Mouse (Mus musculus): ENCODE results near the gene Hcfc1r1. TPM values are rescaled to one million over a fixed set of nuclear protein-coding genes. Genes with fewer than 3 reads are reported as not detected.

The Hcfc1r1 gene
- total RNA-seq (2023), result 38.2 to 46.6 TPM (median 40.7 TPM) in 4 replicates

DNA sequence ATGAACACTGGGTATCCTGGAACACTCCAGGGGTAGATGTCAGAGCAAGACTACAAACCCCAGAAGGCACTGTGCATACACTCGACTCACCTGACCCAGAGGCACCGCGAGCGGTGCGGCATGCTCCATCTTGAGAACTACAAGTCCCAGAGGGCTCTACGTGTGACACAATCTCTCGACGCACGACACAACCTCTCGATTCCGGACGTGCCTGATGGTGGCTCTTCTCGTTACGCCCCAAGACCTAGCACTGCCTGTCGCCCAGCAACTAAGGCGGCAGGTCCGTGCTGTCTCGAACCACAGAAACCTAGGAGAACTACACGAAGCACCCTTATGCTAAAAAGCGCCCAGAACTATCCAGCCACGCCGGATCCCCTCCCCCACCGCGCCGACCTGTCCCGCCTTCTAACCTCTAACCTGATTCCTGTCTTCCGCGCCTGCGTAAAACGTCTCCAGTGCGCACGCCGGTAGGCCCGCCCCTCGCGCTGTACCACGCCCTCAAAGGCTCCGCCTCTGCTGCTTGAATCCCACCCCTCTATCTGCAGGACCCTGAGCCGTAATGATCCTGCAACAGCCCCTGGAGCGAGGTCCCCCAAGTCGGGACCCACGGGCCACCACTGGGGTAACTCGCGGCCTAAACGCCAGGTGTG lies at the start of gene Hcfc1r1, which contains the start of gene Thoc6:
Gene Hcfc1r1 (plus strand): TSS at position 173 of the 650 bp plus-strand sequence.
Gene Thoc6 (minus strand): TSS at position 459 of the 650 bp plus-strand sequence.

DNA sequence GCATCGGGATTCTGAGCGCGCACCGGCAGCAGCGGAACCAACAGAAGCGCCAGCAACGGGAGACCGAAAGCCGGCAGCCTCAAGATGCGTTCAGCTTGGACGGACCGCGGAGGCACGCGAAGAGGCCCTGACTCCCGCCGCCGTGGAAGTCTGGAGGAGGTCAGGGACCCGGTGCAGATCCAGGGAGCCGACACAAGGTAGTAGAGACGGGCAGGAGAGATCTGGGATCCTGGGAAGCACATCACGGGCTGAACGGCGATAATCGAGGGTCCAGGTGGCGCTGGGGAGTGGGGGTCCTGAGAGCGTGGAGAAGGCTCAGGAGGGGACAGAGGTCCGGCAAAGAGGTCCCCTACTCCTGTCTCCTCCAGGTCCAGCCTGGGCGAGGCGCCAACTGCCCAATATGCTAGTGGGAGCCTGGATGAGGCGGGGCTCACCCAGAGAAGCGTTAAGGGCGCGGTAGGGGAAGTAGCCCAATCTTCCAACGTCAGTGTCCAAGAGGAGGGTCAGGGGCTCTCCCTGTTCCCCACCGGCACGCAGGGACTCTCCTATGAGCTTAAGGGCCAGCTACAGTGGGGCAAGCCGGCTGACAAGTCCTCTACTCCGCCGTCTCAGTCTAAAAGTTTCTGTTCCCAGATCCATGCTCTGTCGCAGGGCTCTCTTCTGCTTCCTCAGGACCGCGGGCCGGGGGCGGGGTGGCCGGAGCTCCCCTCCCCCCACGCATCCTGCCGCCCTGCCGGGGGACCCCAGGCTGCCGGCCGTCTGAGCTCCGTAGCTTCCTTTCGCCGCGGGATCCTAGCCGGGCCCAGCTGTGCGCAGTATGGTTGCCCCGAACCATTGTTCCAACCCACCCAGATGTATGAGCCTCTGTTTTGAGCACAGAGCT lies 28.5 kb upstream of the Hcfc1r1 start, which contains the start of gene Mmp25:
Gene Mmp25 (minus strand): TSS at position 665 of the 883 bp plus-strand sequence.

GRCm38 (mm10) chr17:23660117-23660875 lies 13.1 kb upstream of the Hcfc1r1 start, which contains the start of gene Bicdl2:
Gene Bicdl2, plus strand, starts transcription at chr17:23660506.

DNA sequence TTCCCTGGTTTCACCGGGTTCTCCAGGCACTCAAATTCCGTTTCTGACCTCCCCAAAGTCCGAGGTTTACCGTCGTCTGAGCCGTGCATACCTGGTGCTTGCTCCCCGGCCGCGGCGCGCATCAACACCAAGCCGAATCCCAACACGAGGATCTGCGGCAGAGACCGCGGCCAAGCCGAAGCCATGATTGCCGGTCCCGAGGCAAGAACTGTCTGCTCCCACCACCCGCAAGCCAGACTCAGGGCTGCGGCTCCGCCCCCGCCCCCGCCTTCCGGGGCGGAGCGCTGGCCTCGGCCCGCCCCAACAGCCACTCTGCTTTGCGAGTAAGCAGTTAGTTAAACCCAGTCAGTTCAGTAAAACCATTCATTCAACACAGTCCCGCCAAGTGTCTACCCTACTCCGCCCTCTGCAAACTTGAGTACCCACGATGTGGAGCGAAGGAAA lies 3.9 kb downstream of the Hcfc1r1 start, which contains the start of gene Tnfrsf12a:
Gene Tnfrsf12a (minus strand): TSS at position 233 of the 444 bp plus-strand sequence.

DNA sequence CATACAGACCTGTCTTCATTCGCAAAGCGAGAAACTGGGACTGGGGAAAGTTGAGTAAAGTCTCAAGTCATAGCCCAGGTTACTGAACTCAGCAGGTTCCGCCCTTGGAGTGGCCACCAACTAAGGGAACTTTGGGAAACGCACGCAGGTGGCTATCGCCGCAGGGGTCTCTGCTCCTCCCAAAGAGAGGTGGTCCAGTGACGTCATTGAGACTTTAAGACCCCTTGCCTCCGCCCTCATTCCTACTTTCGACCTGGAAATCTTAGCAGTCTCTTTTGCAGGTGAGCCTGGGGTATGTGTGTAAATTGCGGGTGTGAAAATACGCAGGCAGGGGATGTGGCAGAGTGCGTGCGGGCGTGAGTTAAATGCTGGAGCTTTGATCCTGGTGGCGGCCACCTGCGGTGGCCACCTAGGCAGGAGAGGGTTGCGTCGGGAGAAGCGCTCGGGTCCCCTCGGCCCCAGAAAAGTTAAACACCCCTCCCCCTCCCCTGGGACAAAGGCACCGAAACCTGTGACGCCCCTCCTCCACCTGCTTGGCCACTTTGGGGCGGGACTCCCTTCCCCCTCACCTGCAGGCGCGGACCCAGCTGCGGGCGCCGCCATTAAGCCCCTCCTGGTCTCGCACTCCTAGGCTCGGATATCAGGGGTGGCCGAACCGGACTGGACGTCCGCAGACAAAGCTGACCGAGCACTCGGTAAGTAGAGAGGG lies 5.9 kb downstream of the Hcfc1r1 start, which contains the start of gene Cldn6:
Gene Cldn6 (plus strand): TSS at position 123 of the 709 bp plus-strand sequence.

GRCm38 (mm10) chr17:23683856-23684672 lies 10.7 kb downstream of the Hcfc1r1 start, which contains the start of gene Cldn9:
Gene Cldn9, minus strand, starts transcription at chr17:23684026.

DNA sequence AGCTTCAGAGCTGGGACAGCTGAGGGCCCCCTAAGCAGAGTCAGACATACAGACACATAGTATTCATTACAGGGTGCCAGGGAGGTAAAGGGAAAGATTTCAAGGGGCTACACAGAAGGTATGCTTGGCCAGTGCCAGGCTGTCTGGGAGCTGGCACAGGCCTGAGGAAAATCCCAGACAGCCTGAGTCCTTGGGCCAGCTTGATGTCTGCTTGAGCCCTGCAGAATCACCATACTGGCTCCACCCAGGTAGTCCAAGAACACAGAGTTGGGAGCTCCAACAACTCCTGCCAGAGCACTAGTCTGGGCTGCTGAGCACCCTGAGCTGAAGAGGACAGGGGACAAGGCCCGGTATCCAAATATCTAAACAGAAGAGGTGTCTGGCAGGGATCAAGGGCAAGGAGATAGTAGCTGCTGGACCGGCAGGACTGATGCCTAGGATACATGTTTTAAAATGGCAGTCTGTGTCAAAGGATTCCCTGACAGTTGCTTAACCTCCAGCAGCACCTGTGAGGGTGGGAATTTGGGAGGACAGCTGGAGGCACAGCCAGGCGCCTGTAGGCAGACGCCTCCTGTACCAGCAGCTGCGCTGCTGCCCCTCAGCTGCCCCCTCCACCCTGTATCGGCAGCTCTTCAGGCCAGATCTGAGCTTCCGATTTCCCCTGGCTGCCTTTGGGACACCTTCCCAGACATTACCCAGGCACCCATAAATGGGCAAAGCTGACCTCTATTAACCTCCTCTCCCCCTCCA lies 49.2 kb downstream of the Hcfc1r1 start, which contains the start of gene 1520401A03Rik:
Gene 1520401A03Rik (minus strand): TSS at position 408 of the 750 bp plus-strand sequence.

Other genes with a start within 250 kb of the Hcfc1r1 start
- gene Vmn2r117, start 193.9 kb upstream of the Hcfc1r1 start, total RNA-seq (2023), result not detected in 4 replicates
- gene Zfp213, start 109.4 kb upstream of the Hcfc1r1 start, total RNA-seq (2023), result 7.5 to 8.8 TPM (median 8.1 TPM) in 4 replicates
- gene Zfp13, start 74.1 kb upstream of the Hcfc1r1 start, total RNA-seq (2023), result not detected in 4 replicates
- gene Zscan10, start 72.7 kb upstream of the Hcfc1r1 start, total RNA-seq (2023), result not detected in 4 replicates
- 0.12 to 0.16 TPM in 2 of 4 replicates, not detected in the others for gene Mmp25, start 28.3 kb upstream of the Hcfc1r1 start, total RNA-seq (2023)
- gene Bicdl2, start 13.1 kb upstream of the Hcfc1r1 start, total RNA-seq (2023), result 0.36 TPM in 1 of 4 replicates, not detected in the others
- 23.1 to 32.2 TPM (median 25.4 TPM) in 4 replicates for gene Thoc6, start 286 bp downstream of the Hcfc1r1 start, total RNA-seq (2023)
- 14.4 to 18.6 TPM (median 16.4 TPM) in 4 replicates for gene Tnfrsf12a, start 3.9 kb downstream of the Hcfc1r1 start, total RNA-seq (2023)
- gene Cldn6, start 5.7 kb downstream of the Hcfc1r1 start, total RNA-seq (2023), result not detected in 4 replicates
- not detected in 4 replicates for gene Cldn9, start 10.4 kb downstream of the Hcfc1r1 start, total RNA-seq (2023)
- not detected in 4 replicates for gene 1520401A03Rik, start 49.2 kb downstream of the Hcfc1r1 start, total RNA-seq (2023)
- 35.2 to 41.8 TPM (median 38.7 TPM) in 4 replicates for gene Pkmyt1, start 52.7 kb downstream of the Hcfc1r1 start, total RNA-seq (2023)
- 0.52 to 2.1 TPM (median 1.5 TPM) in 4 replicates for gene Paqr4, start 67.3 kb downstream of the Hcfc1r1 start, total RNA-seq (2023)
- gene Kremen2, start 72.2 kb downstream of the Hcfc1r1 start, total RNA-seq (2023), result 0.37 TPM in 1 of 4 replicates, not detected in the others
- gene Flywch1, start 98.0 kb downstream of the Hcfc1r1 start, total RNA-seq (2023), result 26.3 to 31.2 TPM (median 27.9 TPM) in 4 replicates
- gene Flywch2, start 112.5 kb downstream of the Hcfc1r1 start, total RNA-seq (2023), result not detected in 4 replicates
- 1,370 to 1,448 TPM (median 1,386 TPM) in 4 replicates for gene Srrm2, start 116.9 kb downstream of the Hcfc1r1 start, total RNA-seq (2023)
- gene Elob, start 155.5 kb downstream of the Hcfc1r1 start, total RNA-seq (2023), result 153 to 167 TPM (median 160 TPM) in 4 replicates
- not detected in 4 replicates for gene Prss33, start 162.5 kb downstream of the Hcfc1r1 start, total RNA-seq (2023)
- gene Prss32, start 170.3 kb downstream of the Hcfc1r1 start, total RNA-seq (2023), result not detected in 4 replicates
- gene Prss41, start 170.6 kb downstream of the Hcfc1r1 start, total RNA-seq (2023), result 0.64 to 0.75 TPM (median 0.66 TPM) in 3 of 4 replicates, not detected in the other
- gene Prss21, start 194.5 kb downstream of the Hcfc1r1 start, total RNA-seq (2023), result not detected in 4 replicates
- not detected in 4 replicates for gene Dcpp1, start 207.3 kb downstream of the Hcfc1r1 start, total RNA-seq (2023)
- gene Dcpp2, start 207.3 kb downstream of the Hcfc1r1 start, total RNA-seq (2023), result not detected in 4 replicates
- not detected in 4 replicates for gene Dcpp3, start 243.9 kb downstream of the Hcfc1r1 start, total RNA-seq (2023)

All from B cell, adult 62 days (primary cell).